Mouse (Mus musculus) intestine, embryonic 15.5 days (tissue): ENCODE measurements around the gene Sec24a. TPM values are rescaled to one million over a fixed set of nuclear protein-coding genes. Genes with fewer than 3 reads are reported as not detected.

Experiments
- polyA plus RNA-seq: library from polyadenylated mRNA; unstranded; fragments of >200 nt; fragmentation: Nextera tagmentation; extraction: Ambion mirVana; gene quantifications from 2 replicates; pipeline ENCODE4 v1.2.1, GENCODE M21; 2015

Sec24a gene
- polyA plus RNA-seq, 1 experiment from 2014 or later: 20.8 TPM

Other genes starting within 250 kb of the Sec24a start
- 18.5 and 21.1 TPM in 2 replicates for gene Phykpl, start 178.9 kb downstream of the Sec24a start, polyA plus RNA-seq
- 381 and 414 TPM in 2 replicates for gene Hnrnpab, start 156.8 kb downstream of the Sec24a start, polyA plus RNA-seq
- gene Nhp2, start 143.9 kb downstream of the Sec24a start, polyA plus RNA-seq: 172 and 184 TPM in 2 replicates
- 38.2 and 42.6 TPM in 2 replicates for gene Rmnd5b, start 127.7 kb downstream of the Sec24a start, polyA plus RNA-seq
- gene N4bp3, start 112.8 kb downstream of the Sec24a start, polyA plus RNA-seq: 17.6 and 18.1 TPM in 2 replicates
- gene D930048N14Rik, start 112.7 kb downstream of the Sec24a start, polyA plus RNA-seq: 3.2 and 3.3 TPM in 2 replicates
- 96.0 and 105 TPM in 2 replicates for gene 0610009B22Rik, start 74.8 kb downstream of the Sec24a start, polyA plus RNA-seq
- 168 and 171 TPM in 2 replicates for gene Sar1b, start 53 bp upstream of the Sec24a start, polyA plus RNA-seq
- 1.3 and 1.4 TPM in 2 replicates for gene Jade2, start 94.0 kb upstream of the Sec24a start, polyA plus RNA-seq
- gene Cdkn2aipnl, start 204.0 kb upstream of the Sec24a start, polyA plus RNA-seq: 84.7 and 90.3 TPM in 2 replicates
- gene Ube2b, start 237.1 kb upstream of the Sec24a start, polyA plus RNA-seq: 189 and 212 TPM in 2 replicates
- 5.4 and 6.6 TPM in 2 replicates for gene Cdkl3, start 240.6 kb upstream of the Sec24a start, polyA plus RNA-seq